Mouse (Mus musculus): Measurements from ENCODE around the gene Ammecr1. TPM values are rescaled to one million over a fixed set of nuclear protein-coding genes. Genes with fewer than 3 reads are reported as not detected.
A peak's percentile ranks its signal among the peaks of the same experiment; 100 is the strongest.

Ammecr1 gene
- total RNA-seq (2012; rRNA removed) = 9.0 and 10.1 TPM in 2 replicates

DNA sequence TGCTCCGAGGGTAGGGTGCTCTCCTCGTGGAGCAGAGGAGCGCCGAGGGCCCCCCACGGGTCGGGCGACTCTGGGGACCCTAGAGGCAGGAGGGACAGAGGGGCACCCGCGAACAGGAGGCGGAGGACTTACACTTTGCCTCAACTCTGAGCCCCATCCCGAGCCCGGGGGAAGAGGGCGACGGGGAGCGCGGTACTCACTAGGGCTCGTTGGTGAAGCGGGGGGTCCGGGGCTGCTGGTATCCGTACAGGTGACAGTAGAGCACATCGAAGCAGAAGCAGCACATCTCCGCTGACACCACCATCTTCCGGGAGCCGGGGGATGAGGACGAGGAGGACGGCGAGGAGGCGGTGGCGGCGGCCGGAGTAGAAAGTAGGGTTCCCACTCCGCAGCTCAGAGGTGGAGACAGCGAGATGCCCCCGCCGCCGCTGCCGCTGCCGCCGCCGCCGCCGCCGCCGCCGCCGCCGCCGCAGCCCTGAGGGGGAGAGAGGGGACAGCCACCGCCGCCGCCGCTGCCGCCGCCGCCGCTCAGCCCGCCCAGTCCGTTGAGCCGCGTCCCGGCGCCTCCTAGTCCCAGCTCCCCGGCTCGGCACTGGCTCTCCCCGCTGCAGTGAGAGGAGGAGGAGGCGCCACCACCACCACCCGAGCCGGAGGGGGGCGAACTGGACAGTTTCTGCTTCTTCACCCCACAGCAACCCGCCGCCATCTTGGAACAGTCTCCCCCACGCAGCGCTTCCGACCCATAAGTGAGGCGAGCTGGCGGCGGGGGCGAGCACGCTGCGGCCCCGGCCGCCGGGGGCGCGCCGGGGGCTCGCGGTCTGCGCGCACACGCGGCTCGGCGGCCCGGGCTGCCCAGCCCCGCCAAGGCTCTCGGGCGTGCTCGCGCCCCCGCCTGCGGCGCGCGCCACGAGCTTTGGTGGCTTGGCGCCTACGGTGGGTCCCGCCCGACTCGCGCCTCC, at the start of gene Ammecr1:
TSS of gene Ammecr1 (minus strand) at position 721 of the 959 bp plus-strand sequence.
- DNase-seq (ENCODE audit: low read depth, low spot score) = peak; percentile 31
- Histone ChIP-seq H3K9me3 (ENCODE audit: control insufficient read depth, insufficient read depth, low read depth, low read length) (no peaks in the 10 kb centered on the region), H3K36me3 (ENCODE audit: control insufficient read depth, insufficient read depth, low read length, poor library complexity, severe bottlenecking) (no peaks in the 10 kb centered on the region), H3K9ac (ENCODE audit: insufficient read depth, low read depth, low read length, poor library complexity, severe bottlenecking) (peak within 1 kb of the TSS; percentile 95), H3K4me3 (ENCODE audit: insufficient read depth in 1 of 2, low read depth in 1 of 2, low read length in 2 of 2, poor library complexity in 1 of 2, severe bottlenecking in 1 of 2) (peak within 1 kb of the TSS; percentile 94), H3K4me1 (ENCODE audit: control insufficient read depth in 2 of 2, insufficient read depth in 2 of 2, low read length in 2 of 2, poor library complexity in 1 of 2) (no peaks in the 10 kb centered on the region), H3K27ac (ENCODE audit: insufficient read depth, low read depth, low read length, poor library complexity, severe bottlenecking) (peak within 1 kb of the TSS; percentile 66)
- in situ Hi-C loops (cut with MboI; ENCODE audit: low sequenced_read_pairs in 2 of 2, unreplicated experiment in 2 of 2) = no loop called here
- TF ChIP-seq CHD2 (IDR thresholded peaks at IDR 0.05; ENCODE audit: low read depth, low read length) = no peak

DNA sequence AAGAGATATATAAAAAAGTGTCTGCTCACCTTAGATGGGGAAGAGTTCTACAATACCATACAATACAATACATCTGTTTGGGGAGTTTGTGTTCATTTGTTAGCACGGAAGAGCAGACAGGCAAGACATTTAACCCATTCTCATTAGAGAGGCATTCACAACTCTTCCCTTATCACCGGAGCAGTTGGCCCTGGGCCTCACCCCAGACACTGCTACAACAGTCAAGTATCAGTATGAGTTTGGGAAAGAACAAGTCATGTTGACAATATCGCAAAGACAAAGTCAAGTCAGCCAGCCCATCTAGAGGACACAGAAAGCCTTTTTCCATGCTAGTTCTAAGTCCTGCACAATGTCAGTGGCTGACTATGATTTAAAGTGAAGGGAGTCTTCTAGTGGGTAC, 47.6 kb upstream of the Ammecr1 start:
- Histone ChIP-seq H3K27ac (ENCODE audit: insufficient read depth, low read depth, low read length, poor library complexity, severe bottlenecking) (no peak overlapping the region), H3K9ac (ENCODE audit: insufficient read depth, low read depth, low read length, poor library complexity, severe bottlenecking) (no peak overlapping the region), H3K4me3 (ENCODE audit: insufficient read depth in 1 of 2, low read depth in 1 of 2, low read length in 2 of 2, poor library complexity in 1 of 2, severe bottlenecking in 1 of 2) (no peak overlapping the region), H3K4me1 (ENCODE audit: control insufficient read depth in 2 of 2, insufficient read depth in 2 of 2, low read length in 2 of 2, poor library complexity in 1 of 2) (no peaks in the 10 kb centered on the region), H3K9me3 (ENCODE audit: control insufficient read depth, insufficient read depth, low read depth, low read length) (no peaks in the 10 kb centered on the region), H3K36me3 (ENCODE audit: control insufficient read depth, insufficient read depth, low read length, poor library complexity, severe bottlenecking) (no peaks in the 10 kb centered on the region)
- in situ Hi-C loops (cut with MboI; ENCODE audit: low sequenced_read_pairs in 2 of 2, unreplicated experiment in 2 of 2) = no loop called here
- TF ChIP-seq ZNF384 (IDR thresholded peaks at IDR 0.05; ENCODE audit: low read depth, low read length) = no peak
- no peak for TF ChIP-seq MAFK (IDR thresholded peaks at IDR 0.05; ENCODE audit: insufficient read depth, low read depth, low read length)
- no peak for TF ChIP-seq CHD2 (IDR thresholded peaks at IDR 0.05; ENCODE audit: low read depth, low read length)
- TF ChIP-seq HCFC1 (IDR thresholded peaks at IDR 0.05; ENCODE audit: borderline replicate concordance, insufficient read depth, low read length) = no peak
- TF ChIP-seq ZC3H11A (IDR thresholded peaks at IDR 0.05; ENCODE audit: borderline replicate concordance, low read depth, low read length) = no peak
- no peak for DNase-seq (ENCODE audit: low read depth, low spot score)

GRCm38 (mm10) chrX:143012334-143012733, 45.8 kb upstream of the Ammecr1 start:
- Histone ChIP-seq H3K27ac (ENCODE audit: insufficient read depth, low read depth, low read length, poor library complexity, severe bottlenecking) (no peak overlapping the region), H3K4me3 (ENCODE audit: insufficient read depth in 1 of 2, low read depth in 1 of 2, low read length in 2 of 2, poor library complexity in 1 of 2, severe bottlenecking in 1 of 2) (no peak overlapping the region), H3K36me3 (ENCODE audit: control insufficient read depth, insufficient read depth, low read length, poor library complexity, severe bottlenecking) (no peaks in the 10 kb centered on the region), H3K4me1 (ENCODE audit: control insufficient read depth in 2 of 2, insufficient read depth in 2 of 2, low read length in 2 of 2, poor library complexity in 1 of 2) (no peaks in the 10 kb centered on the region), H3K9me3 (ENCODE audit: control insufficient read depth, insufficient read depth, low read depth, low read length) (no peaks in the 10 kb centered on the region), H3K9ac (ENCODE audit: insufficient read depth, low read depth, low read length, poor library complexity, severe bottlenecking) (no peak overlapping the region)
- no peak for DNase-seq (ENCODE audit: low read depth, low spot score)
- no peak for TF ChIP-seq ZC3H11A (IDR thresholded peaks at IDR 0.05; ENCODE audit: borderline replicate concordance, low read depth, low read length)
- TF ChIP-seq ZNF384 (IDR thresholded peaks at IDR 0.05; ENCODE audit: low read depth, low read length) = no peak
- no peak for TF ChIP-seq CHD2 (IDR thresholded peaks at IDR 0.05; ENCODE audit: low read depth, low read length)
- TF ChIP-seq MAFK (IDR thresholded peaks at IDR 0.05; ENCODE audit: insufficient read depth, low read depth, low read length) = no peak
- no peak for TF ChIP-seq HCFC1 (IDR thresholded peaks at IDR 0.05; ENCODE audit: borderline replicate concordance, insufficient read depth, low read length)
- in situ Hi-C loops (cut with MboI; ENCODE audit: low sequenced_read_pairs in 2 of 2, unreplicated experiment in 2 of 2) = no loop called here

DNA sequence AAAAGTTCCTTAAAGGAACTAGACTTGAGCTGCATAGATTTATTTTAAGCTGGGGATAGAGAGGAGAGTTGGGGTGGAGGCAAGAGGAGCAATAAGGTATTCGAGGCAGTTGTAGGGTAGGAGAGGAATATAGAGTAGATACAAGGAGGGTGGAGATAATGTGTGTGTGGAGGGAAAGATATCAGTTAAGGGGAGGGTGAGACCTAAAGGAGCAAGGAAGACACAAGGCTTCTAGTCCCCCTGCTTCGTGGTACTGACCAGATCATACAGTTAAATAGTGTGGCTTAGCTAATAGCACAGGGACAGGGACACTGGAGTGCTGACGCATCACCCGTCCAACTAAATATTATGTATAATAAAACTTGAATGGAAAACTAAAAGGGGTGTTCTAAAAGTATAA, 45.3 kb upstream of the Ammecr1 start:
- Histone ChIP-seq H3K9ac (ENCODE audit: insufficient read depth, low read depth, low read length, poor library complexity, severe bottlenecking) (no peak overlapping the region), H3K4me3 (ENCODE audit: insufficient read depth in 1 of 2, low read depth in 1 of 2, low read length in 2 of 2, poor library complexity in 1 of 2, severe bottlenecking in 1 of 2) (no peak overlapping the region), H3K4me1 (ENCODE audit: control insufficient read depth in 2 of 2, insufficient read depth in 2 of 2, low read length in 2 of 2, poor library complexity in 1 of 2) (no peaks in the 10 kb centered on the region), H3K36me3 (ENCODE audit: control insufficient read depth, insufficient read depth, low read length, poor library complexity, severe bottlenecking) (no peaks in the 10 kb centered on the region), H3K27ac (ENCODE audit: insufficient read depth, low read depth, low read length, poor library complexity, severe bottlenecking) (no peak overlapping the region), H3K9me3 (ENCODE audit: control insufficient read depth, insufficient read depth, low read depth, low read length) (no peaks in the 10 kb centered on the region)
- TF ChIP-seq CHD2 (IDR thresholded peaks at IDR 0.05; ENCODE audit: low read depth, low read length) = no peak
- TF ChIP-seq HCFC1 (IDR thresholded peaks at IDR 0.05; ENCODE audit: borderline replicate concordance, insufficient read depth, low read length) = no peak
- no peak for TF ChIP-seq MAFK (IDR thresholded peaks at IDR 0.05; ENCODE audit: insufficient read depth, low read depth, low read length)
- TF ChIP-seq ZC3H11A (IDR thresholded peaks at IDR 0.05; ENCODE audit: borderline replicate concordance, low read depth, low read length) = no peak
- no peak for TF ChIP-seq ZNF384 (IDR thresholded peaks at IDR 0.05; ENCODE audit: low read depth, low read length)
- in situ Hi-C loops (cut with MboI; ENCODE audit: low sequenced_read_pairs in 2 of 2, unreplicated experiment in 2 of 2) = no loop called here
- DNase-seq (ENCODE audit: low read depth, low spot score) = no peak

Measured in ES-E14 (cell line).